Mouse (Mus musculus) left cerebral cortex, postnatal 25 days (tissue): ENCODE measurements around the gene 1700029I15Rik. TPM values are rescaled to one million over a fixed set of nuclear protein-coding genes. Genes with fewer than 3 reads are reported as not detected.
A peak's percentile ranks its signal among the peaks of the same experiment; 100 is the strongest.

ENCODE experiments used
- DNase-seq, 2 experiments: peaks; one replicate each; pipeline ENCODE4 v3.0.0; 2022; ENCODE audit warnings: low spot score in 2 of 2, mixed read lengths in 1 of 2
- intact Hi-C: fragments of 180-260 bp; cut with DNase I; formaldehyde crosslinking; loops from one replicate; pipeline ENCODE4 v1.15.1; 2025
- total RNA-seq, 2 experiments: library from RNA; stranded (reverse); gene quantifications; 2 replicates each; pipeline ENCODE4 v1.2.3; 2021

The 1700029I15Rik gene
- total RNA-seq, 2 experiments from 2014 or later = 3.4 to 4.4 TPM

DNA sequence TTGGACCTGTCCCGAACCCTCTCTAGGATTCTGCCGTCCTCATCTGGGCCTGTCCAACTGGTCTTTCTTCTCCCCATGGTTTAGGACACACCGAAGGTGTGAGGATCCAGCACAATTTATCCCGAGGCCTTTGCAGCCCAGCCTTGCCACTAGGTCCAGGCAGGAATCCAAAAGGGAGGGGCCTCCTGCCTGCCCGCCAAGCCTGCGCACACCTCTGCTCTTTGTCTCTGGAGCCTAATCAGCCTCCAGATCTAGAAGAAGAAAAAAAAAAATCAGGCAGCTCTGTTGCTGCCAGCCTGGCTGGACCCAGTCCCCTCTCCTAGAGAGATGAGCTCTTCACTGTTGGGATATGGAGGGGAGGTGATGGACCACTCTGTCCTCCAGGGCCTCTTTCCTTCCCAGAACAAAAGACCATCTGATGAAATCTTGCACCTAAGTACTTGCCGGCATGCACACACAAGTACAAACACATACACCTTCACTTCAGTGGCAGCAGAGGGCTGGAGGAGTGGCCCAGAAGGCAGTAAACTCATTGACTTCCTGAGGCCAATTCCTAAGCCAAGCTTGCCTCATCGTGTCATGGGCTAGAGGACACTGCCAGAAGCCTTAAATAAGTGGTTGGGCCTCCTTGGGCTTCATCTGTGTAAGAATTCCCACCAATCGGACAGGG, 9.4 kb upstream of the 1700029I15Rik start:
- DNase-seq = no peak
- intact Hi-C loops = no loop called here

DNA sequence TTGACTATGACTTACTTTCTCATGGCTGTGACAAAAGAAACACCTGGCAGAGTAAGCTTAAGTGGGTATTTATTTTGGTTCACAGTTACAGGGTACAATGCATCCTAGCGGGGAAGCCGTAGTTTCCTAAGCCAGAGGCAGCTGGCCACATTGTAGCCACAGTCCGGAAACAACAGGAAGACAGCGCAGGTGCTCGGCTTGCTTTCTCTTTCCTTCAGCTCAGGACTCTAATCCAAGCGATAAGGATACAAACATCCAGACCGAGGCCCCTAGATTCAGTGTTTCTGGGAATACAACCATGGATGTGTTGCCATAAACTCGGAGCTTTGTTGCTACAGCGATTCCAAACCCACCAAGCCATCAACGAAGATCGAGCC, 8.9 kb upstream of the 1700029I15Rik start:
- intact Hi-C loops = no loop called here
- DNase-seq = no peak

DNA sequence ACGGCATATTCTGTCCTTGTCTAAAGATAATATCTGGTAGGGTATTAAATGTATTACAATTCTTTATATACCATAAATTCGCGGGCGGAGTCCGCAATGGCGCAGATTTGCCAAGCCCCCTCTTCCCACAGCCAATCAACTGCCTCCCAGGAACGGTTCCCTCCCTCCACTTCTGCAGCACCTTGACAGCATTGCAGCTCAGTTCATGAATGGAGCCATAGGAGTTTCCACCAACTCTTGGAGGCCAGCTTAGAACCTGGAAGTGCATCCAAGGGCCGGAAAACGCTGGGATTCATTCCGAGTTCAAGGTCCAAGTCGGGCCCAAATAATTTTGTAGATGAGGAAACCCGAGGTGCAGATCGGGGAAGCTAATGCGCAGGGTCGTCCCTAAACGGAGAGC, 7.8 kb upstream of the 1700029I15Rik start, which contains the start of the genes Pex16 and Large2:
Gene Pex16 (plus strand): TSS at position 163 of the 400 bp plus-strand sequence.
Gene Large2 (minus strand): TSS at position 356 of the 400 bp plus-strand sequence.
- DNase-seq = peak; percentile 47 to 78
- intact Hi-C loops = no loop called here

DNA sequence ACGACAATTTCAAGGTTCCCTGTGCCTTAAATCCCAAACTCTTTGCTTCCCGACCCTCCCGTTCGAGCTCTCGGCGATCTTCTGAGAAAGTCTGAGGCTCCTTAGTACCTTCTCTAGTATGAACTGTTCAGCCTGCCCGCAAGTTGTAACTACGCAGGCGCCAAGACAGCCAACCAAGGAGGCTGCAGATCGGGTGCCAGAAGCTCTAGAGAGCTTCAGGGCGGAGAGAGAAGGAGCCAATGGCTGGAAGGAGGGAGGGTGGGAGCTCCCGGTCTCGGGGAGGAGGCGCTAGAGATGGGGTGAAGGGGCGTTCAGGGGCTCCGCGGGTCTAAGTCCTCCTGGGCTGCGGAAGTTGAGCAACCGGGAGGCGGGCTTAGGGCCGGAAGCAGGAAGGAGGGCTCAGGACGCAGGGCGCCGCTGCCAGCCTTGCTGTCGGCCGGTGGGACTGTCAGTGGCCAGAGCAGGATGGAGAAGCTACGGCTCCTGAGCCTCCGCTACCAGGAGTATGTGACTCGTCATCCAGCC, 7.2 kb upstream of the 1700029I15Rik start:
- intact Hi-C loops = no loop called here
- peak; percentile 91 to 99 for DNase-seq

DNA sequence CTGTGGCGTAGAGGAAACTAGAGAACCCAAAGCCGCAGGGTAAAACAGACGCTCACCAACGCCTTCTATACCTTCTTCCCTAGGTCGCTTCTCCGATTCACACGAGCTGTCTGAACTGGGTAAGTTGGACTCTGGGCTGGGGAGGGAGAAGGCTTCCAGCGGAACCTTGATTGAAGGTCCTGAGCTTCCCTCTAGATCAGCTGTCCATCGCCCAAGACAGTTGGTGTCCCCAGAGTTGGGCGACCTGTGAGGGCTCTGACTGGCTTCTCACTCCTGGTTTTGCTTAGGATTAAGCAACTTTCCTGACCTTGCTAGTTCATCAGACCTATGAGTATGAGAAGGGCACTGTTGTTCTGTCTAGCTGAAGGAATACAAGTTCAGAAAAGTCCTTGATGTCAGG, 6.5 kb upstream of the 1700029I15Rik start:
- DNase-seq = no peak
- intact Hi-C loops = no loop called here

DNA sequence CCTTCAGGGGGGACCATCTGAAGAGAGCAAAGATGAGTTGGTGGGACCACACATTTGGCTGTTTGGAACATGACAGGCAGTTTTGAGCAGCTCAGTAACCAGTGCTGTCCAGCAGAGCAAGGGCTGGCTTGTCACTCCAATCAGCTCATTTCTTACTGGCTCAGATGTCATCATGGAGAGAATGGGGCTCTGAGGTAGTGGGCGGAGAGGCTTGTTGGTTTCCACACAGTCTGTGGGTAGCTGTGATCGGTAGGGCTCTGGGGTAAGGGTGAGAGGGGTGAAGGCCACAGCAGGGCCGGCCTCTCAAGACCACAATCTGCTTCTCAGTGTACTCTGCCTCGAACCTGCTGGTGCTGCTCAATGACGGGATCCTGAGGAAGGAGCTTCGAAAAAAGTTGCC, 6.0 kb upstream of the 1700029I15Rik start:
- DNase-seq = no peak
- intact Hi-C loops = no loop called here

DNA sequence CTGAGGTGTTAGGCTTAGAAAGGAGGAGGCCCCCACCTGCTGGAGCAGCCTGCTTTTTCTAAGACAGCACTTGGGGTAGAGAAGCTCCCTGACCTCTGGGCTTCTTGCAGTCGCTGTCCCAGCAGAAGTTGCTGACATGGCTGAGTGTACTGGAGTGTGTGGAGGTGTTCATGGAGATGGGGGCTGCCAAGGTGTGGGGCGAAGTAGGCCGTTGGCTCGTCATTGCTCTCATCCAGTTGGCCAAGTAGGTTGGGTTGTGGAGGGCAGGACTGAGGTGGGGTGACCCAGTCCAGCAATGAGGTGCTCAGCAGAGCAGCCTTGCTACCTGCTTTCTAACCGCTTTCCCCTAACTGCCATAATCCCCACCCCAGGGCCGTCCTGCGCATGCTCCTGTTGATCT, 5.0 kb upstream of the 1700029I15Rik start:
- intact Hi-C loops = no loop called here
- DNase-seq = no peak

DNA sequence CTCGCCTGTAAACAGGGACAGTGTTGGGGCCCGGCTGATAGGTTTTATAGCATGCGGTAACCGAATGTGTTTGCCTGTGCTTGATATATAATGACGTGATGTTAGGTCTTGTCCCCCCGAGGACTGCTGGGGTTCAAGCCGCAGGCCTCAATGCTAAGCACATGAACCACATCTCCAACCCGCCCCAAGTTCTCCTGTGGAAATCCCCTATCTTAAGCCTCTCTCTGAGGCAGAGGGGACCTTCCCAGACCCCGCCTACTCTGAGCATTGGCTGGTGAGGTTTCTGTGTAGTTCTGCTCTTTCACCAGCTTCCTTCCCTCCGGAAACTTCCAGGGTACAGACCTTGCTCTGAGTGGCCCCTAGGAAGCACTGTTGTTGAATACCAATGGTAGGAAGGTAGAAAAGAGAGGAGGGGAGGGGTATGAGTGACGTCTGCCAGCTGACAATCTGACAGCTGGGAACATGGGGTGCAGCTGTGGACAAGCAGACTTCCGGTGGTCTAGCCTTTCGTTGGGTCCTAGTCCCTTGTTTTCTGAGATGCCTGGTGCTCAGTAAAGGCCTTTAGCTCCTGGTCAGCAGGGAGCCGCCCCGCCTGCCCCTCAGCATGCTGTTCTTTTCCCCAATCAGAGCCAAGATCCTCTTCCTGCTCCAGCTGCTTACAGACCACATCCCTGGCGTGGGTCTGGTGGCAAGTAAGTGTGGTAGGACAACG, 2.4 kb upstream of the 1700029I15Rik start:
- DNase-seq = no peak
- intact Hi-C loops = no loop called here

DNA sequence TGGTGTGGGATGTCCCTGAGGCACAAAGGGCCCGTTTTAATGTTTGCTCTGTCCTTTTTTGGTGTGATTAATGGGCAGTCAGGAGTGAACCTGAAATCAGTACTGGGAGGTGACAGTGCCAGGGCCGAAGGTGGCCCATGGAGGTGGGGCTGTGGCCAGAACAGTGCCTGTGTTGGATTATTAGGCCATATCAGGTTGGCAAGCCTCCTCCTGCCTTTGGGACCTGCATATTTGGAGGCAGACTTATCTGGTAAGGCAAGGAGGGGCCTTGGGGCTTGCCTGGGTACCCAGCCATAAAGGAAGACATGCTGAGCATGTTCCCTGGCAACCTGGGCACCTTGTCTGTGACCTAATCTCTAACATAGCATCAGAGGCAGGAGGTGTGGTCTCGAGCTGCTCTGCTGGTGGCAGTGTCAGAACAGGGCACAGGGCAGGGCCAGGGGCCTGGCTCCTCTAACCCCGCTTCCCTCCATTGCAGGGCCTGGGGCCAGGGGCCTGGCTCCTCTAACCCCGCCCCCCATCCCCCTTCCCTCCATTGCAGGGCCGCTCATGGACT, 1.8 kb upstream of the 1700029I15Rik start:
- intact Hi-C loops = no loop called here
- DNase-seq = no peak

DNA sequence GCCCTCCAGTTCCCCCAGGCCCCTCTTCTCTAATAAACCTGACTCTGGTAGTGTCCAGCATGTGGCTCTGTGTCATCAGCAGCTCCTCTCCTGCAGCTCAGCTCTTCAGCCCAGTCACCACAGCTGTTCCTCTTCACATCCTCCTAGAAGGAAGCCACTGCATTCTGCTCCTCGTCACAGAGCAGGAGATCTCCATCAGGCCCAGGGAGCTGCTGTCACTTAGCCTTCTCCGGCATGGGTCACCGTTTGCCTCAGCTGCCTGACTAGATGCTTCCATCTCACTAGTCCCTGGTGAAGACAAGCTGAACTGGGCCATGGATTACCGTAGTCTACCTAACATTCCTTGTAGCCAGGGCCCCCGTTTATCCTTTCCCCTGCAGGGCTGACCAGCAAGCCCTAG, 1.2 kb upstream of the 1700029I15Rik start:
- intact Hi-C loops = no loop called here
- DNase-seq = no peak

DNA sequence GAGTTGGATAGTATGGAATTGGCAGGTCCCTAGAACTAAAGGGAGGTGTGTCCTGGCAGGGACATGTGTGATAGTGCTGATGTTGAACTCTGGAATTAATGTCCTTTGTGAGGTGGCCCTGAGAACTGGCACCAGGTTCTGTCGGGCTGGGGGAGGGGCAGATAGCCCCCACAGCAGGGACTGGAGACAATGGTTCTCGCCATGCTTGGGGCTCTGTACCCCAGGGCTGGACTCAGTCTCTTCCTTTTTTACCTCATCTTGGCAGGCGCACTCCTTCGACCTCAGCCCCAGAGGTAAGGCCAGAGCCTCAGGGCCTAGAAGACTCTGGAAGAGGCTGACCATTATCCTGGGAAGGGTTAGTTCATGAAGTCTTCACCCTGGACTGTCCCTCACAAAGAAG, 421 bp downstream of the 1700029I15Rik start:
- intact Hi-C loops = no loop called here
- DNase-seq = no peak

DNA sequence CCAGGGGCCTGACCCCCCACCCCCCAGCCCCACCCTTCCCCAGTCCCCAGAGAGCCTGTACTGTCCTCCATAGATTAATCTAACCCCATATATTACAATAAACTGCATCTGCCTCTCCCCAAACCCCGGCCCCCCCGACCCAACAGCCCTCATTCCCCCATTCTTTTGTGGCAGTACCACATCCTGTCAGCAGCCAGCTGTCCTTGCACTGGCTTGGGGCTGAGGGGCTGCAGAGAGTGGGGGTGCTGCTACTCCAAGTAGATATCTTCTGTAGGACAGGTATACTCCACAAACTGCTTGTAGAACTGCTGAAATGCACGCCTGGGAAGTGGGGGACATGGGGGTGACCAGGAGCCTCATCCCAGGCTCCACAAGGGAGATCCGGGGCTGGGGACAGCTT, 1.8 kb downstream of the 1700029I15Rik start:
- no peak for DNase-seq
- intact Hi-C loops = no loop called here

DNA sequence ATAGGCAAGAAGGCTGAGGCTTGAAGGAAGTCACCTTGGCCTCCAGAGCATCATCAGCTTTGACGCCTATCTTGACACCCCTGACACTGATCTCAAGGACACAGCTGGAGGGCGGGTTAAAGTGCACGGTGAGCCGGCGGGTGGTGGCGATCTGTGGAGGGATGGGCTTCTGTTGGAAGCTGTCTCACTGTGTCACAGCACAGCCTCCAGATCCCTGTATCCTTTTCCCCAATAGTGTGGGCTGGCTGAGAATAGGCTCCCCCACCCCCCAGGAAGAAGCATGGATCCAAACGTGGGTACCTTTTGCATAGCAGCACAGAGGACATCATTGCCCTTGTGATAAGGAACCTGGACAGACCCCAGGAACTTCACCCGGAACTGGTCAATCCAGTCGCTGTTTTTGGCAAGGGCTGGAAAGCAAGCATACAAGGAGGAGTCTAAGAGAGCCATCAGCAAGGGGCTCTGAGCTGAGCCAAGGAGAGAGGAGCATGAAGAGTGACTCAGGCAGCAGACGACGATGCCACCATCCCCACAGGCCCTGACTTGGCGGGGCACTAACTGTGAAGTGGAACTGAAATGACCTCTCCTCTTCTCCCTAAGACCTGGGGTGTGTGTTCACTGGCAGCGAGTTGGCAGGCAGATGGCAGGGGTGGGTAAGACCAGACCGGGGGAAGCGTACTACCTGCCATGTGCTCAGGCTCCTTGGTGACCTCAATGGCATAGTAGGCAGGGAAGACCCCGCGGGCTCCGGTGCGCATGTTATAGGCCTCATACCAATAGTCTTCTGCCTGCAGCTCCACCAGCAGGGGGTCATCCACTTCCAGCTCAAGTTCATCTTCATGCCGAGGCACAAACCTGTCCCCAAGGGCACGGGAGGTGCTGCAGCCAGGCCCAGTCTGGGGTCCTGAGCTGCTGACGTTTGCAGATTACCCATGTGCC, 3.0 kb downstream of the 1700029I15Rik start:
- intact Hi-C loops = no loop called here
- DNase-seq = no peak

DNA sequence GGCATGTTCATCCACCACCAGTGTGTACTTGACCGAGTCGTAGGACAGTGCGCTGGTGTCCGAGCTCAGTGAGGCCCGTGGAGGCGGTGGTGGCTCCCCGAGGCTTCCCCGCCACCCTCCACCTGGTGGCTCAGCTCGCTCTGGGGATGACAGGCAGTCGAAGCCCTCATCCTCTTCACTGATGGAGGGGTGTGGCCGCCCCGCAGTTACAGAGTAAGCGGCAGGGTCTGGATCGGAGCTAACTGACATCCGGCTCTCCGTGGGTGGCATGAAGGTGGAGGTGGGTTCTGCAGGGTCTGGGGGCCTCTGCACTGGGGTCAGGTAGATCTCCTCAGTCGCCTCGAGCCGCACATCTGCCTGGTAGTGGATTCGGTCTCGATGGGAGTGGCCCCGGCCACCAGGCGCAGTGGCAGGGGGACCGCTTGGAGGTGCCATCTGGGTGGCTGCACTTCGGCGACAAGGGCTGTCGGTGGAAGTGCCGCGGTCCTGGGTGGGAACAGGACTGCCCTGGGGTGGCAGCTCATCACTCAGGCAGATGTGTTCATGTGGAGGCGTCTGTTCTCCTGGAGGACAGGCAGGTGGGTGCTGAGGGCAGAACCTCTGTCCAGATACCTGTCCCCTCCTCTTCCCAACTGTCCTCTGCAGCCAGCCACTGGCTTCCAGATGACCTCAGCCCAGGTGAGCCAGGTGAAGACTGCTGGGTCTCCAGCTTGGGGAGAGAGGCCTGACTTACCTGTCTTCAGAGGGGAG, 4.7 kb downstream of the 1700029I15Rik start:
- no peak for DNase-seq
- intact Hi-C loops = no loop called here

DNA sequence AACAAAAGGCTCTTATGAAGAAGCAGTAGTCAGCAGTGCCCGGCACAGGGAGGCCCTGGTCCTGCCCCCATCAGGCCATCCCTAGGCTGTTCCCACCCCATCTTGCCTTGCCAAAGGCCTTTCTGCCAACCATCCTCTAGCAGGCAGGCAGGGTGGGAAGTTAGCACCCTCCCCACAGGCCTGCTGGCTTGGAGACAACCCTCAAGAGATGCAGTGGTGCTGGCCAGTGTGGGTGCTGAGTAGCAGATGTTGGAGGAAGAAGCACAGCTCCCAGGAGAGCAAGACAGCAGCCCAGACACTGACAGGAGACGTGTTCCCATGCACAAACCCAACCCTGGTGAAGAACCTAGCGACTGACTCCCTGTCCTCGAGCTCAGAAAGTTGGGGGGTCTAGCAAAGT, 5.3 kb downstream of the 1700029I15Rik start:
- intact Hi-C loops = no loop called here
- peak in 1 of 2 experiments; percentile 88 for DNase-seq

DNA sequence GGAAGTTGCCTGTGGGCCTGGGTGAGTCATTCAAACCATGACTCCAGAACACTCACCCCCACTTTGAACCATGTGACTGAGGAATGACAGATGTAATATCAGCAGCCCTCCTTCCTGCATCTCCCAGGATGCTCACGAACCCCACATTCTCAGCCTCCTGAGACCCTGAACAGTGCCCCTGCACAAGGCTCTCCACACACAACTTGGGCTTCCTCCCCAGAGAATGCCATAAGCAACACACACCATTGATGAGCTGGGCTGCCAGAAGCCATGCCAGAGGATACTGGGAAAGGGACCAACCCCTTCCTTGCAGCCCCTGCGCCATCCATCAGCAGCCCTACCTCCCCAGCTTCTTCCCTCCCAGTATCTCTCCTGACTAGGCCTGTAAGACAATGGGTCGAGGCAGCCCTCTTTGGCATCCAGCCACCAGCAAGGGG, 5.8 kb downstream of the 1700029I15Rik start:
- DNase-seq = peak in 1 of 2 experiments; percentile 78
- intact Hi-C loops = no loop called here

DNA sequence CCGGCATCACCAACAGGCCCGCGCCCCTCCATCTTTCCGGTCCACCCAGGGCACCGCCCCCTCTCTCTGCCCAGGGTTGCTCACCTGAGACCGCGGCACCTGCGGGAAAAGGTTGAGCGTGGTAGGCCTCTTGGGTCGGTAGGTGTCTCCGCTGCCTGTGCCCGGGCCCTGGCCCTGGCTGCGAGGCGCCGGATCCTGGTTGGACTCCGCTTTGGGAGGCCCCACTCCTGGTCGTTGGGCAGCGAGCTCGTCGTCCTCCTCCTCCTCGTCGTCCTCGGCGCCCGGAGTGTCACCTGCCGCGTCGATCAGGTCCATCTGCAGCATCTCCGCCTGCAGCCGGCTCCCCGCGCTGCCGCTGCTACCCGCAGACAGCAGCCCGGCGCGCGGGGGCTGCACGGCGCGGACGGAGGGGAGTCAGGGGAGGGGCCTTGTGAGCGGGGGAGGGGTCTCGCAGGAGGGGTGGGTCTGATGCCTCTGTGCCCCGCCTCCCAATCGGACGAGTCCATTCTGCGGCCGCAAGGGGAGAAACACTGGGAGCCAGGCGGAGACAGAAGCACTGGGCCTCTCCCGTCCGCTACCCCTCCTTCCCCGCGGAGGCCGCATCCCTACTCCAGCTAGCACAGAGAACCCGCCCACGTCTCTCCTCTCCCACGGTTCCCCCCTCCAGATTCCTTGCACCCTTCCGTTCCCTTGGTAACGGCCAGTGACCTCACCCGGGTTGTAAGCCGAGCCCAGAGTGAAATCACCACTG, 6.7 kb downstream of the 1700029I15Rik start:
- peak; percentile 90 to 97 for DNase-seq
- intact Hi-C loops = loop anchor here (1.0 kb wide), 1 partner anchor 45 kb away; the partner anchor contains the start of gene Cry2

DNA sequence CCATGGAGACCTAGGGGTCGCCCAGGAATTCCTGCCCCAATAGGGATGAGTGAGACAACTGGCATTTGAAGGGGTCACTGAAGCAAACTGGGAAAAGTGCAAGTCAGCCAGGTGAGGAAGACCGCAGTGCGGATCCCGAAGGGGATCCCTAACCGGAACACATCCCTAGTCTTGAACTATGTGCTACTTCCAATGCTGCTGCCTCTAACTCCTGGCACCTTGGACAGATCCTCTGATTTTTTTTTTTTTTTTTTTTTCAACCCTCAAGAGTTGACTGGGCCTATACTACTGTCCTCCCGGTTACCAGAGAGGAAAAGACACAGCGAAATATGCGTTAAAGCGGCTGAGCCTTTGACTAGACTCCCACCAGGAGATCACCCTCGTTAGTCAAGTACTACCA, 7.3 kb downstream of the 1700029I15Rik start:
- intact Hi-C loops = loop anchor here (1.0 kb wide), 1 partner anchor 45 kb away; the partner anchor contains the start of gene Cry2
- no peak for DNase-seq
